Mouse (Mus musculus) midbrain, embryonic 16.5 days (tissue): Measurements from ENCODE around the gene Magoh. TPM values are rescaled to one million over a fixed set of nuclear protein-coding genes. Genes with fewer than 3 reads are reported as not detected.

Source experiments
- ATAC-seq: fragments of 200-750 bp; cut with Nextera tagmentation; 2 replicates; pipeline ENCODE4 v1.8.0; 2017; ENCODE audit warnings: moderate TSS enrichment
- H3K27ac ChIP-seq: fragments of 300-500 bp; sonication (generic); 2 replicates; pipeline ENCODE4 v1.5.1; 2014; ENCODE audit warnings: mild to moderate bottlenecking, low read length, mixed read lengths
- H3K27me3 ChIP-seq: fragments of 300-500 bp; sonication (generic); 2 replicates; pipeline ENCODE4 v1.6.1; 2014; ENCODE audit warnings: low read depth, low read length, mixed read lengths; ENCODE audit not compliant: control insufficient read depth, insufficient read depth
- H3K36me3 ChIP-seq: fragments of 300-500 bp; sonication (generic); 2 replicates; pipeline ENCODE4 v1.6.1; 2014; ENCODE audit warnings: mild to moderate bottlenecking, low read length, moderate library complexity, mixed read lengths; ENCODE audit not compliant: control insufficient read depth, insufficient read depth
- H3K4me1 ChIP-seq: fragments of 300-500 bp; sonication (generic); 2 replicates; pipeline ENCODE4 v1.6.1; 2014; ENCODE audit warnings: mild to moderate bottlenecking, low read length, mixed read lengths; ENCODE audit not compliant: control insufficient read depth, insufficient read depth
- H3K4me2 ChIP-seq: fragments of 300-500 bp; sonication (generic); 2 replicates; pipeline ENCODE4 v1.6.1; 2014; ENCODE audit warnings: mild to moderate bottlenecking, low read length, mixed read lengths
- H3K4me3 ChIP-seq: fragments of 300-500 bp; sonication (generic); 2 replicates; pipeline ENCODE4 v1.5.1; 2014; ENCODE audit warnings: low read depth, mild to moderate bottlenecking, low read length, moderate library complexity, mixed read lengths
- H3K9ac ChIP-seq: fragments of 300-500 bp; sonication (generic); 2 replicates; pipeline ENCODE4 v1.6.1; 2014; ENCODE audit warnings: low read depth, low read length, mixed read lengths
- H3K9me3 ChIP-seq: fragments of 300-500 bp; sonication (generic); replicated peaks from 2 replicates; pipeline ENCODE4 v1.6.1; 2014; ENCODE audit warnings: mild to moderate bottlenecking, low read length, mixed read lengths; ENCODE audit not compliant: control insufficient read depth, poor library complexity, severe bottlenecking
- WGBS: fragments of 180-500 bp; shearing (Covaris S2); extraction: QIAGEN DNeasy Blood & Tissue Kit; methylation state at CpG from one replicate; pipeline ENCODE4 v1.1.7; 2014; 5-methylcytosine and 5-hydroxymethylcytosine counted together
- polyA plus RNA-seq: library from polyadenylated mRNA; unstranded; fragments of >200 nt; fragmentation: Nextera tagmentation; extraction: Ambion mirVana; gene quantifications from 2 replicates; pipeline ENCODE4 v1.2.1, GENCODE M21; 2015

The Magoh gene
- polyA plus RNA-seq, 1 experiment from 2014 or later, result 103 TPM

DNA sequence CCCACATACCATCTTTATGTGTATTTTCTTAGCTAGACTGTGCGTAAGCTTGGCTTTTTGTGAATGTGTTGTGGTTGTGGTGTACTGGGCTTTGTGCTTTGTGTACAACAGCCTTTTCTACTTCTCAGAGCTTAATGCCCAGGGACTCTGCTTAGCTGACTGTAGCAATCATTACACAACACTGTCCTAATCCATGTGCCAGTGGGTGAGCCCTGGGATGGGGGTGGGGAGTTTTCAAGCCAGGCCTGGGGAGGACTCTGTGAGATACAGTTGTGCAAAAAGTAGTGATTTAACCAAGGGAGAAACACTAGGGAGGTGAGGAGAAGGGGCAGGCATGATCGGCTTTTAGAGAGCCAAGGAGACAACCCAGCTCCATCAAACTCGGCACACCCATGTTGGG is 20.7 kb downstream of the Magoh start:
- H3K9me3 ChIP-seq, result no peaks in the 10 kb centered on the region
- no peaks in the 10 kb centered on the region for H3K4me1 ChIP-seq
- no peak overlapping the region for H3K4me2 ChIP-seq
- H3K27me3 ChIP-seq, result no peaks in the 10 kb centered on the region
- ATAC-seq, result no peak
- H3K36me3 ChIP-seq, result peaks cover 15% of the 10 kb centered on the region; the same call in 1 of the 2 replicates
- H3K9ac ChIP-seq, result no peak overlapping the region
- H3K4me3 ChIP-seq, result no peak overlapping the region
- H3K27ac ChIP-seq, result no peak overlapping the region
- WGBS, result 98% methylated on average over 3 of the region's 3 CpGs

DNA sequence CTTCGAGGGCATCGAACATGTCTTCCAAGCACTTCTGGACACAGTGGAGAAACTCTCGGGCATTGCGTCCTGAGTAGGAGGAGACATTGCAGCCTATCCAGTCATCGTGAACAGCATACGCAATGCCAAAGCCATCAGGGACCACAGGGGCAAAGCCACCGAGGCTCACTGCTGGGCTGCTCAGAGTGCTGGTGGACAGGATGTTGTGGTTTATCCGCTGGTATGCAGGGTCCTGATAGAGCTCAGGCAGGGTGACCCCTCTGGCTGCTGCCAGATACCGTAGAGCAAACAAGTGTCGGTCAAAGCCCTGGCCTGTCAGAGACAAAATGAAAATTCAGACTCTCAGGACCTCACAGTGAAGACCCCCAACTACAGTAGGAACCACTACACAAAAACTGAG is 24.7 kb downstream of the Magoh start:
- ATAC-seq, result no peak
- H3K27me3 ChIP-seq, result no peaks in the 10 kb centered on the region
- H3K36me3 ChIP-seq, result peaks cover 2% of the 10 kb centered on the region; the same call in 1 of the 2 replicates
- H3K9ac ChIP-seq, result no peak overlapping the region
- H3K27ac ChIP-seq, result no peak overlapping the region
- H3K4me1 ChIP-seq, result no peaks in the 10 kb centered on the region
- no peaks in the 10 kb centered on the region for H3K9me3 ChIP-seq
- WGBS, result 97% methylated on average over 10 of the region's 10 CpGs
- H3K4me3 ChIP-seq, result no peak overlapping the region
- H3K4me2 ChIP-seq, result no peak overlapping the region

DNA sequence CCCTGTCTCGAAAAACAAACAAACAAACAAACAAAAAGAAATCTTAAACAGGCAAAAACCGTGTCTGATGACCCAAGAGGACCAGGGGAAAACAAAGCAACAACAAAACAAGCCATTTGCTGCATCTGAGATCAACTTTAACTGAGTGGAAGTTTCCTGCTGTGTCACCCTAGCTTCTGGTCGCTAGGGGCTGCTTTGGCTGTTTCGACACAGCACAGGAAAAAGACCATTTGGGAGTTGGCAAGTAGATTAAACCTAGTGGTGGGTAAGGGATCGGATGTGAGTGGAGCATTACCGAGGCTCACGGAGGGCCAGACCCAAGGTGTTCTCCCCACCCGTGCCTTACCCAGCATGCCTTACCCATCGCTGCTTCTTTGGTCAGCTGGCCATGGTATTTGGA is 27.0 kb downstream of the Magoh start:
- H3K9me3 ChIP-seq, result no peaks in the 10 kb centered on the region
- ATAC-seq, result no peak
- H3K27ac ChIP-seq, result no peak overlapping the region
- no peaks in the 10 kb centered on the region for H3K4me1 ChIP-seq
- no peak overlapping the region for H3K4me3 ChIP-seq
- no peak overlapping the region for H3K9ac ChIP-seq
- 90% methylated on average over 9 of the region's 9 CpGs for WGBS
- H3K27me3 ChIP-seq, result no peaks in the 10 kb centered on the region
- H3K36me3 ChIP-seq, result peaks cover 2% of the 10 kb centered on the region; the same call in 1 of the 2 replicates
- no peak overlapping the region for H3K4me2 ChIP-seq

DNA sequence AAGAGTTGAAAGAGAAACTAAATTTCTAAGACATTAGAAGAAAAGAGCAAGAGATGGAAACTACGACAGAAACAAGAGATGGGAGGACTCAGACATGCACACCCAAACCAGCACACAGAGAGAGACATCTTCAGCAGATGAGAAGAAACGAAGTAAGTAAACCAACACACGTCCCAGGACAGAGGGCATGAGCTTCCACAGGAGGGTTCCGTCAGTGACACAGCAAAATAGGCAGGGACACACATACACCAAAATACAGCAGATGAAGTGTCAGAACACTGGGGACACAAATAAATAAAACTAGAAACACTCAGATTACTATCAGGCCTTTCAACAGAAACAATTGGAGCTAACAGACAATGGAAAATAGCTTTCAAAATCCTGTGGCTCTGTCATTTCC is 30.5 kb downstream of the Magoh start:
- 92% methylated on average over 4 of the region's 4 CpGs for whole genome bisulfite sequencing
- Histone ChIP-seq H3K36me3 (no peaks in the 10 kb centered on the region), H3K4me2 (no peak overlapping the region), H3K4me3 (no peak overlapping the region), H3K9me3 (no peaks in the 10 kb centered on the region), H3K27me3 (no peaks in the 10 kb centered on the region), H3K9ac (no peak overlapping the region), H3K27ac (no peak overlapping the region), H3K4me1 (no peaks in the 10 kb centered on the region)
- no peak for ATAC-seq

DNA sequence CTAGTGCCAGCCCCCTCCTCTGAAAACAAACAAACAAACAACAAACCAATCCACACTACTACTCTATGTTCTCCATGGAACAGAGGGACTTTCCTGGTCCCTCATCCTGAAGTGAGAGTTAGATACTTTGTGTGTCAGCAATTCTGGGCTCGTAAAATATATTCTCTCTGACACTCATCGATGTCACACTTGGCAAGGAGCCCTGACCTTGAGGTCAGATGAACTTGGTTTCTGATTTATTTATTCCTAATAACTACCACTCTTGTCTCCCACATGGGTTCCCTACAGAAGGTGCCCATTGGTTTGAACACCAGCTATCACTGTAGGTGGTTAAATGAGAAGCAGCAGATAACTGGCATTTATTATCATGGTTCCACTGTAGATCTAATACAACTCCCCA is 40.8 kb downstream of the Magoh start:
- no peak for ATAC-seq
- 94% methylated on average over 2 of the region's 2 CpGs for WGBS

DNA sequence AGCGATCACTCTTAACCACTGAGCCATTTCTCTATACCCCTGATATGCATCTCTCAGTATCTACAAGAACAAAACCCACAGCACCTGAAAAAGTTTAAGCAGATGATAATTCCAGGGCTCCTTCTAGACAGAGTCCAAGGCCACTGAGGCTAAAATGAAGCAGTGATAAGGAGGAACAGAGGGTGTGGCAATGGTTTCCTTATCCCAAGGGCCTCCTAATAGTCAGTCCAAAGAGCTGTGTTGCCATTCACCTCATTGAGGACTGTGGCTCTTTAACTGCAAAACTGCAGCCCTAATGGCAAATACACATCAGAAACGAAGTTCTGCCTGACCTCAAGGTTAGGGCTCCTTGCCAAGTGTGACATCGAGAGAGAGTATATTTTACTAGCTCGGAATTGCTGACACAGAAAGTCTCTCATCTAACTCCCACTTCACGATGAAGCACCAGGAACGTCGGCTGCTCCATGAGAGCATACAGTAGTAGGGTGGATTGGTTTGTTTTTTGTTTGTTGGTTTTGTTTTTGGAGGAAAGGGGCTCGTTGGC is 41.7 kb downstream of the Magoh start:
- Histone ChIP-seq H3K4me2 (no peak overlapping the region), H3K9ac (no peak overlapping the region), H3K27me3 (no peaks in the 10 kb centered on the region), H3K27ac (no peak overlapping the region), H3K36me3 (no peaks in the 10 kb centered on the region), H3K9me3 (no peaks in the 10 kb centered on the region), H3K4me1 (peaks cover 12% of the 10 kb centered on the region), H3K4me3 (no peak overlapping the region)
- no peak for ATAC-seq
- WGBS, result 86% methylated on average over 8 of the region's 8 CpGs

More for the DNA sequence above, 40.8 kb downstream of the Magoh start:
- no peaks in the 10 kb centered on the region for H3K27me3 ChIP-seq
- H3K9ac ChIP-seq, result no peak overlapping the region
- H3K36me3 ChIP-seq, result no peaks in the 10 kb centered on the region
- no peak overlapping the region for H3K4me3 ChIP-seq
- H3K4me1 ChIP-seq, result peaks cover 12% of the 10 kb centered on the region
- H3K9me3 ChIP-seq, result no peaks in the 10 kb centered on the region
- no peak overlapping the region for H3K4me2 ChIP-seq
- H3K27ac ChIP-seq, result no peak overlapping the region

DNA sequence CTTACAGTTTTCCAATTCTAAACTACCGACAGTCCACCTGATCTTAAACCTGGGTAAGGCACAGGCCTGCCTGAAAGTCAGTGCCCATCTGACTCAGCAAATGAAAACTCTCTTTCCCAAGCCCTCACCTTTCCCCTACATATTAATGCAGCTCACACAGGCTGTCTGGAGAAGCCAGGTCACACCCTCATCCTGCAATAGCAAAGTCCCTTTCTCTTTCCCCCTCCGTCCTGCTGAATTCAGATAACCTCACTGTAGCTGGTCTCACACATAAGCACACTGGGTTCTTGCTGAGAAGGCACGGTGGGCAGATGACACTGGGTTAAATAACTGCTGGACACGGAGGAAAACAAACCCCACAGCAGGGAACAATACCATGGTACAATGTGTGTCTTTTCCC is 42.4 kb downstream of the Magoh start:
- Histone ChIP-seq H3K9me3 (no peaks in the 10 kb centered on the region), H3K4me2 (no peak overlapping the region), H3K9ac (no peak overlapping the region), H3K4me3 (no peak overlapping the region), H3K27ac (no peak overlapping the region), H3K4me1 (peaks cover 12% of the 10 kb centered on the region), H3K27me3 (no peaks in the 10 kb centered on the region), H3K36me3 (no peaks in the 10 kb centered on the region)
- WGBS, result 54% methylated on average over 4 of the region's 4 CpGs
- ATAC-seq, result no peak

DNA sequence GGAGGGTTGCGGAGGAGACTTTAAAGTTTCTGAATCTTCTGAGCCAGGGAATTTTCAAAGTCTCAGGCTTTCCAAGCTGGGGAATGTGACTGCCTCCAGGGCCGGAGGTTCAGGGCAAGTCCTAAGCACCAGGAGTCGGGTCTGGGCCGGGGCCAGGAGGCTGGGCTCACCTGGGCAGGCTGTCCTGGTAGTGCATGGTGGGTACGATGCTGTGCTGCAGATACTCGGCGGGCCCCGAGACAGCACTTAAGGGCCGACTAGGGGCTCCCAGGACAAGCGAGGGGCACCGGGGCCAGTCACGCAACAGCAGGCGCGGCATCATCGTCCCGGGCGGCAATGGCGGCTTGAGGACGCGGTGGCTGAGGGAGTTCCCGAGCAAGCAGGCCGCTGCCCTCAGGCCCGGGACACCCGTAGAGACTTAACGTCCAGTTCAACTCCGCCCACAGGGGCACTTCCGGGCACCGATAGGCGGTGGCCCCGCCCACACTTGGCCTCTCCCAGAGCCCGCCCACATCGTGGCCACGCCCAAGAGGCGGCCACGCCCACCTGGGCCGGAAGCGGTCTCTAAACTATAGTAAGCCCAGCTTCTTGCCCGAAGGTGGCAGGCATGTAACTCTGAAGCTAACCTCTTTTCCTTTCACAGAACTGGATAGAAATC is 43.7 kb downstream of the Magoh start, which contains the start of gene Cpt2:
Gene Cpt2 (minus strand): TSS at position 466 of the 658 bp plus-strand sequence.
- Histone ChIP-seq H3K27me3 (no peaks in the 10 kb centered on the region), H3K4me1 (peaks cover 12% of the 10 kb centered on the region), H3K4me3 (peak within 1 kb of the TSS; percentile 63), H3K27ac (peak within 1 kb of the TSS; percentile 55; the same call in 1 of the 2 replicates), H3K9ac (peak within 1 kb of the TSS; percentile 87), H3K36me3 (no peaks in the 10 kb centered on the region), H3K9me3 (no peaks in the 10 kb centered on the region), H3K4me2 (peak within 1 kb of the TSS; percentile 90)
- peak; percentile 95 for ATAC-seq
- WGBS, result 2% methylated on average over 38 of the region's 38 CpGs

DNA sequence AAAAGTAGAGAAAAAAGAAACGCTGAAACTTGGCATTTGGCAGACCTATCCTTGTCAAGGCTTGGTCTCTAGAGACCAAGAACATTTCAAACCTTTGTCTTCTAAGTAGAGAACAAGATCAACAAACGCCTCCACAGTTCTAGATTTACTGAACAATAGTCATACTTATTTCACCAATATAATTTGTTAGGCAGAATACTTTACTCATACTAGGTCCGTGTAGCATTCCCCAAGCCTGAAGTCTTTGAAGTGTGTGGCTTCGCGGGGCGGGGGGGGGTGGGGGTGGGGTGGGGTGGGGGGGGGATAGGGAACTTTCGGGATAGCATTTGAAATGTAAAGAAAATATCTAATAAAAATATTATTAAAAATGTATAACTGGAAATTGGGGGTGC is 44.2 kb downstream of the Magoh start:
- Histone ChIP-seq H3K9me3 (no peaks in the 10 kb centered on the region), H3K4me1 (peaks cover 12% of the 10 kb centered on the region), H3K4me3 (peak overlapping the region; percentile 63), H3K27ac (no peak overlapping the region), H3K4me2 (peak overlapping the region; percentile 90), H3K9ac (no peak overlapping the region; the same call in 1 of the 2 replicates), H3K27me3 (no peaks in the 10 kb centered on the region), H3K36me3 (no peaks in the 10 kb centered on the region)
- peak; percentile 47; the same call in 1 of the 2 replicates for ATAC-seq
- WGBS, result 49% methylated on average over 7 of the region's 7 CpGs
